Mouse (Mus musculus): ENCODE measurements around the gene Tha1.

The Tha1 gene

DNA sequence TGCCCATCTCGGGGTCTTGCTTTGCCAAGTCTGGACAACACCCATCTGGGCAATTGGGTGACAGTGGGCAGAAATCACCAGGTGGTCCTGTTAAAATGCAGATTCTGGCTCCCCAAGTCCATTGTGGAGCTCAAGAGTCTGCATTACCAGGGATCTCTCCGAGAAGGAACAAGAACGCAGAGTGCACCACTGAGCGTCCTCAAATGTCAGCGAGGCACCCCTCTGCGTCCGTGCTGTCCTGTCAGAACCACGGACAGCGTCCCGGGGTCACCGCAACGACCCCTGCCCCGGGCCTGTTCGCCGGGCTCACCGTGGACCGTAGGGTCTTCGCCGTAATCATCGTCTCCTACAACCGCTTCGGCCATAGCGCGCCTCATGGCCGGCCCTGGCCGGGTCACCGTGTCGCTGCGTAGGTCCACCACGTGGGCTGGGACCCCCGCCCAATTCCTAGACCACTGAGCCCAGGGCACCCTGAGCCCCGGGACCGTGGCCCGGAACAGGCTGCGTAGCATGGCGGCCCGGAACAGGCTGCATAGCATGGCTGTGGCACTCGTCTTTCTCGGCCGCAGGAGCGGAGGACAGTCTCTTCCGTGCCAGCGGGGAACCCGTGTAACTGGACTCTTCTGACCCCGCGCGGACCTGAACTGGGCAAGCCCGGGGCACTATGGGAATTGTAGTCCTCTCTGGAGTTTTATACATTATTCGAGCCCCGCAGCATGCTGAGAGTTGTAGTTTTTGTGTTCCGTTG, at the start of gene Tha1:
Gene Tha1, minus strand, starts transcription at position 621 of the 748 bp plus-strand sequence.
- 2% methylated on average over 51 of the region's 51 CpGs for WGBS

GRCm38 (mm10) chr11:117919211-117919610, 45.9 kb upstream of the Tha1 start:
- 35% methylated on average over 5 of the region's 5 CpGs for WGBS

DNA sequence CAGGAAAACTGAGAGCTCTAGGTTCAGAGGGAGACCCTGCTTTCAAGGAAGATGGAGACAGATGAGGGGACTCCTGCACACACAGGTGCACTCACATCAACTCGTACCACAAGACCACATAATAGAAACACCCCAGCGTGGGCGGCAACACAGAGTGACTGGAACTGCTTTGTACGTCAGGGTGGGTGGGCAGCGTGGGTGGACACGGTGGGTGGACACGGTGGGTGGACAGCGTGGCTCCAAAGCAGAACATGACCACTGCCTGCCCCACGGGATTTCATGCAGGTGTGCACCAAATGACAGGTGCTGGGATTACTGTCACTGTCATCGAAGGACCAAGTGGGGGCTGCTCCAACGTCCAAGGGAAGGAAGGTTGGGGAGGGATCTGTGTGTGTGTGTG, 45.3 kb upstream of the Tha1 start:
- WGBS = 73% methylated on average over 11 of the region's 11 CpGs

- WGBS = 97% methylated on average over 7 of the region's 7 CpGs
Observed at GRCm38 (mm10) chr11:117915837-117916236, 42.6 kb upstream of the Tha1 start.

- WGBS = 60% methylated on average over 1 of the region's 1 CpGs
Observed at GRCm38 (mm10) chr11:117915341-117915740, 42.1 kb upstream of the Tha1 start.

DNA sequence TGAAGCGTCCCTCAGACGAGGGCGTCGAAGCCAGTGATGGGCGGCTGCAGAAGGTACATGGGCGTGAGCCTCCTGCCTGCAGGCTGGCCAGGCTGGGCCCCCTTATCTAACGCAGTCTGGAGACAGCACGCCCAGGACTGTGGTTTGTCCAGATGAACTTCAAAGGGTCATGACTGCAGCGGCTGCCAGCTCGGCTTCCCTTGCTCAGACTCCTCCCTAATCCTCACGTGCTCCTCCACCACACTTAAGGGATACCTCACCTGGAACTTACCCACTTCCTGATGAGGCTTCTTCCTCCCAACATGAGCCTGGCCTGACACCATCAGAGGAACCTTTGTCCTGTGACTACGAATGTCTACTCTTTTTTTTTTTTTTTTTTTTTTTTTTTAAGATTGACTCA, 41.2 kb upstream of the Tha1 start:
- WGBS = 80% methylated on average over 12 of the region's 12 CpGs

GRCm38 (mm10) chr11:117912684-117913352, 39.5 kb upstream of the Tha1 start:
- WGBS = 33% methylated on average over 13 of the region's 13 CpGs

GRCm38 (mm10) chr11:117909337-117909736, 36.1 kb upstream of the Tha1 start:
- 90% methylated on average over 8 of the region's 8 CpGs for WGBS

DNA sequence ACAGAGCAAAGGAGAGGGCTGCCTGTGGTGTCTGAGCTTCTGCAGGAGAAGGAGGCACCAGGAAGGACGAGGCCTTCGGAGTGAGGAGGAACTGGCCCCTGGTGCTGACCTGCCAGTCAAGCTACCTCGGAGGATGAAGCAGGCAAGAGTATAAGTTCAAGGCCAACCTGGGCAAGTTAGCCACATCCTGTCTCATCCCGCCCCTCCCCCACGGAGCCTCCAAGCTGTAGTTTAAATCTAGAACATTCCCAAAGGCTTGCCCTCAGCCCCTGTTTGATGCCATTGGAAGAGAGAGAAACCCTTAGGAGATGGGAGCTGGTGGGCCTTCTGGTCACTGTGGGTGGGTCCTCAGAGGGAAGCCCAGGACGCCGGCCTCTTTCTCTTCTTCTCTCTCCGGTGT, 31.2 kb upstream of the Tha1 start:
- 89% methylated on average over 8 of the region's 8 CpGs for WGBS

GRCm38 (mm10) chr11:117902282-117902681, 29.0 kb upstream of the Tha1 start:
- WGBS = 85% methylated on average over 2 of the region's 2 CpGs

- 44% methylated on average over 2 of the region's 2 CpGs for WGBS
Observed at GRCm38 (mm10) chr11:117896533-117896932, 23.3 kb upstream of the Tha1 start.

DNA sequence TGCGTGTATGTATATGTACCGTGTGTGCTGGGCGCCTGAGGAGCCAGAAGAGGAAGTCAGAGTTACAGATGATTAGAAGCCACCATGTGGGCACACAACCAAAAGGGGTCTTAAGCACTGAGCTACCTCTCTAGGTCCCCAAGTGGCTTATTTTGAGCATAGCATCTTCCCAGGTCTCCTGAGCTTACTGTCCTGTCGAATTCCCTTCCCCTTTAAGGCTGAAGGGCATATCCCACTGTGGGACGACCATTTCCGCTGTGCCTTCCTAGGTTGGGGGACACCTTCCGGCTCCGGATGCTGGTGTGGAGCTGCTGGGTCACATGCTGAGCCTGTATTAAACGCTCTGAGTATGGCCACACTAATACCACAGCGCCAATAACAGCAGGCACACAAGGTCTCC, 21.4 kb upstream of the Tha1 start:
- 75% methylated on average over 10 of the region's 10 CpGs for WGBS

DNA sequence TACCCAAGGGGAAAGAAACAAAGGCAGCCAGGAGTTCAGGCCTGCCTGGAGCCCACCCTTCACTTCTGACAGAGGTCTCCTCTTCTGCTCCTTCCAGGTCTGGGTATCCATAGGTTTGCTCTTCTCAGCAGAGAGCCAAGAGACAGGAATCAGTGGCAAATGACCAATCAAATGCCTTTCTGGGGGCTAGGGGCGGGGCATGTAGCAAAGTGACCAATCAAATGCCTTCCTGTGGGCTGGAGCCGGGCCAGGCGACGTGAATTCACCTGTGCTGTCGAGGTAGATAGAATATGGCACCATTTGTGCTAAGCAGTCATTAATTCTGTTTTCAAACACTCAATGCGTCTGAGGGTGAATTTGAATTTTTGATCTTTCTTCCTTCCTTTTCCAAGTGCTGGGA, 18.9 kb upstream of the Tha1 start:
- WGBS = 74% methylated on average over 6 of the region's 6 CpGs

DNA sequence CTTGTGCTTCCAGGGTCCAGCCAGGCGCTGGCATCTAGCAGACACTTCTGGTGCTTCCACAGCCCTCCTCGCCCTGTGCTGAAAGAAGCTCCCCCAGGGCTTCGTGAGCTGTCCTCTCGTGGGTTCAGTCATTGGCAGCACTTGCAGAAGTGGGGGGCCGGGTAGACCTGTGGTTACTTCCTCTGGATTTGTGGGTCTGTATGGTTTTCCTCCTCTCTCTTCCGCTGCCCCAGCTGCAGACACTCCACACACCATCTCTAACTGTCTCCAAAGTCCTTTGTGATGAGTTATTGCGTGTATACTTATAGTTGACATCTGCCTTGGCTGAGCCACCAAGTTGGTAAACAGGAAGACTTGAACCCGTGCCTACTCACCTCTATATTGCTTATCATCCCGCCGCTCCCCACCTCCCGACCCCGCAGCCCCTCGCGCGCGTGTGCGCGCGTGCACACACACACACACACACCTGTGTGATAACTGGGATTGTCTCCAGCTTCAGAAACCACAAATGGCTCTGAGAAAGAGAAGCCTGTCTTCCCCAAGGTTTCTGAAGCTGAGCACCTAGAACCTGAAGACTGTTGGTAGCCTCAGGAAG, 18.4 kb upstream of the Tha1 start:
- WGBS = 97% methylated on average over 19 of the region's 19 CpGs

- WGBS = 47% methylated on average over 13 of the region's 13 CpGs
Observed at GRCm38 (mm10) chr11:117890519-117891282, 17.4 kb upstream of the Tha1 start.

DNA sequence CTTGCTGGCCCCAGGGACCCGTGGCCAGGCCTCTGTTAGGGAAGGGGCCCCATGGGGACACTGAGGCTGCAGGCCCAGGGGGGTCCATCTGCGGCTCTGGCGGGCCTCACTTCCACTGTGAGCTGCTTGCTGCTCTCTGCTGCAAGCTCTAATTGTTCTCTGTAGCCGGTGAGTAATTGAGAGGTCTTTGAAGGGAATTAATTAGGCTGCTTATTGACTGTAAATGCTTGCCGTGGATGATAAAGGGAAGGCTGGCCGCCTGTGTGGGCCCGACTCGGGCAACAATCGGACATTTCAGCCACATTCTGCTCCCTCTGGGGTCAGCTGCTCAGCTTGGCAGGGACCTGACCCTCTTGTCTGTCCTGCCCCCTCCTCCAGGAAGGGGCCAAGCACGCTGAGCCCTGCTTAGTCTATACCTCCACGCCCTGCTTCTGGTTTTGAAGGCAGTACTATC, 16.6 kb upstream of the Tha1 start:
- WGBS = 43% methylated on average over 11 of the region's 11 CpGs

DNA sequence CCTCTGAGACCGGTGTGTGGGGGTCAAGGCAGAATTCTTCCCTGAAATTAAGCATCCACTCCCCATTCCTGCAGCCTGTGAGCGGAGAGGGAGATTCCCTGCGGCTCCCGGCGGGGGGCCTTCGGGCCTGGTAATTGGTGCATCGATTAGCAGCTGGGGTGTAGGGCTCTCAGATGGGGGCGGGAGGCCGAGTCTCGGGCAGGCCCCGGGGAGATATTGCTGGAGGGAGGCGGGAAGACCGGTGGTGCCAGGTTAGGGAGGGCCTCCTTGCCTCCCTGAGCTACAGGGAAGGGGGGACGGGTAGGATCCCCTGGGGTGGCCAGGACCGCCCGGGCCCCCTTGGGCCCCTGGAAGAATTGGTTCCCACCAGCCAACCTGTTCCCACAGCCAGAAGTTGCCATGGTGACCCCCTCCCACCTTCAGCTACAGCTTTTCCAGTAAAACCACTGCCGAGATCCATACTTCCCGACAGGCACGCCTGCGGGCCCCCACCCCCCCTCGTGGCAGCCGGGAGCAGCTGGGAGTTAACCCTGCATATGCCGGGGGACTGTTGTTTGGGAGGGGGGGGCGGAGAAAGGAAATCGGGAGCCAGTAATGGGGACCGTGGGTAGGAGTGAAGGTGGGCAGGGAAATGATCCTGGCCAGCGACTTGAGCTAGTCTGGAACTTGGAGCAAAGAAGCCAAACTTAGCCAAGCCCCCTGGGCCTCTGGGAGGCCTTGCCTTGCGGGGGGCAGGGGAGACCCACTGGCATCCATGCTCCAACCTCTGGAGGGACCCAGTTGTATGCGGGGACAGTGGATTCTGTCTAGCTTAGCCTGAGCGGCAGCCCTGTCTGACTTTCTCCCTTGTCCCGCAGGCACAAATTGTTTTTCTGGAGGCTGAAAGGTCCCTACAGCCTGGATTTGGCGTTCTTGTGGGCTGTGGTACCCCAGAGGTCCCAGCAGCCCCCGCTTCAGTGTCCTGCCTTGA, 15.9 kb upstream of the Tha1 start:
- 26% methylated on average over 33 of the region's 33 CpGs for WGBS

DNA sequence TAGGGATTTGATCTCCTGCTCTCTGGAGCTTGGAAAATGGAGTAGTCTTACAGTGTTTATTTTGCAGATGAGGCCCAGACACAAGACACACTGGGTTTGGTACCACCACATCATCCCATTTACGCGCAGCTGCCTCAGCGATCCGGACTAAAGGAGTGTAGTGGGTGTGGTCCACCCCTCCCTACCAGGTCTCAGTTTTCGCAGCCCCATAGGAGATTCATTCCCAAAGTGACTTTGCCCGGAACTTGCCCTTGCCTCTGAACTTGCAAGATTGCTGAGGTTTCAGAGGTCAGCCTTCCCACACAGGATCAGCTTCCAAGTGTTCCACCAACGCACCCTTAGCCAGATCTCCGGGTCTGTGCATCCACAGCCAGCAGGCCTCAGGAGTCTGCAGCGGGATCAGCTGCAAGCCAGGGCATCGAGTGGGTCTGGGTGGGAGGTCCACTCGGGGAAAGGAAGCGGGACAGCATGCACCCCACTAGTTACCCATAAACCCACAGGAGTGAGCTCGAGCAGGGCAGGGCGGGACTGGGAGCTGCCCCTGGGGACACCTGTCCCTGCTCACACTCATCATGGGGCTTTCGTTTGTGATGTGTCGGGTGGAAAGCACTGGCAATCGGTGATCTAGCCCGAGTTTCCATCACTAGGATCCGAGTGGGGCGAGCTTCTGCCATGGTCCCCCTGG, 15.0 kb upstream of the Tha1 start:
- WGBS = 72% methylated on average over 20 of the region's 20 CpGs

DNA sequence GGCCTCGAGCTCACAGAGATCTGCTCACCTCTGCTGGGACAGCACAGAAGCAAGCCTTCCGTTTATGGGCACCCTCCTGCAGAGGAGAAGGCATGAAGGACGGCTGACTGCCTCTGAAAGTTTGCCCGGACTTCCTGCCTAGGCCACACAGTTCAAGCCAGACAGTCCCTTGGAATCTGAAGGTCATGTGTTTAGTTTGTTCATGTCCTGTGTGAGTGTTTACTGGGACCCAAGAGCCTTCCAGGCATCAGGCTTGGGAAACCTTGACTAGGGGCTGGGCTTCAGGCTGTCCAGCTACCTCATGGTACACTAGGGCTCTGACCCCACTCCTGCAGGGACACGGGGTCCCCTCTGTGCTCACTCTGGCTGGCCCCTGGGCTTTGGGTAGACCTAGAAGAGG, 12.7 kb upstream of the Tha1 start:
- 78% methylated on average over 5 of the region's 5 CpGs for WGBS

DNA sequence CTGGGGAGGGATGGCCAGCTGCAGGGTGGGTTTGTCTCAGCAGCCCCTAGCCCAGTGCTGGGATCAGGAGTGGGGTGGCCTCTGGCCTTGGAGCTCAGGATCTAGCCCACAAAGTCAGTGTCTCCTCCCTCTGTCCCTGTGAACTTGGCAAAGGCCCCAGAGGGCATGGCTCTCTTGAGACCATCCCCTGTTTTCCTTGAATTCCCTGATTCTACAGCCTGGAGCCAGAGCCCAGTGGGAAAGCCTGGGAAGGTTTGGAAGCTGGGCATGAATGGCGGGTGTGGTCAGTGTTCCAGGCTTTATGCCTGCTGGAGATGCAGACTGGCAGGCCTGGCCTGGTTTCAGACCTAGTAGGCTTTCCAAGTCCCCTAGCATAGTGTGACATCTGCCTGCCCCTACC, 8.9 kb upstream of the Tha1 start:
- WGBS = 88% methylated on average over 1 of the region's 1 CpGs

Data from cerebral cortex, adult 2 months (tissue).